Mouse (Mus musculus) CH12.LX (cell line): ENCODE data around the gene Syncrip. TPM values are rescaled to one million over a fixed set of nuclear protein-coding genes. Genes with fewer than 3 reads are reported as not detected.

Experiments
- DNase-seq: peaks from one replicate; pipeline ENCODE4 v3.0.0-alpha.2; 2013; ENCODE audit errors: extremely low read depth
- H3K27ac ChIP-seq: 2 replicates; pipeline ENCODE4 v1.5.1; 2012; ENCODE audit warnings: low read depth, mild to moderate bottlenecking, control low read depth, moderate library complexity; ENCODE audit not compliant: insufficient read depth
- H3K27me3 ChIP-seq: replicated peaks from 2 replicates; pipeline ENCODE3; 2012; ENCODE audit warnings: inconsistent platforms
- H3K36me3 ChIP-seq, 2 experiments: replicated peaks in 1 of 2; 2 replicates each; pipeline versions ENCODE3 to v1.6.1; 2012; ENCODE audit warnings: inconsistent platforms in 1 of 2, low read length in 1 of 2, mild to moderate bottlenecking in 1 of 2, mixed read lengths in 1 of 2, moderate library complexity in 1 of 2; ENCODE audit not compliant: control insufficient read depth in 1 of 2, insufficient read depth in 1 of 2
- H3K4me1 ChIP-seq, 2 experiments: 2 replicates each; pipeline ENCODE4 v1.6.1; 2012; ENCODE audit warnings: inconsistent platforms in 1 of 2, moderate library complexity in 1 of 2; ENCODE audit not compliant: insufficient read depth in 2 of 2, control insufficient read depth in 1 of 2
- H3K4me2 ChIP-seq: 2 replicates; pipeline ENCODE4 v1.6.1; 2012; ENCODE audit warnings: low read depth, mild to moderate bottlenecking, control low read depth; ENCODE audit not compliant: poor library complexity, insufficient read depth, severe bottlenecking
- H3K4me3 ChIP-seq, 3 experiments: fragments of 150-350 bp in 1 of 3; sonication (generic) in 1 of 3; replicated peaks in 1 of 3; 2 replicates each; pipeline versions ENCODE3 to v1.5.1; 2011 to 2012; ENCODE audit warnings: low read depth in 2 of 3, low read length in 2 of 3, mild to moderate bottlenecking in 2 of 3, moderate library complexity in 2 of 3, control low read depth in 1 of 3, improper control_type of control experiment in 1 of 3, inconsistent platforms in 1 of 3, mixed read lengths in 1 of 3; ENCODE audit not compliant: poor library complexity in 1 of 3
- H3K79me2 ChIP-seq: replicated peaks from 2 replicates; pipeline ENCODE4 v1.6.1; 2012; ENCODE audit warnings: mild to moderate bottlenecking, moderate library complexity; ENCODE audit not compliant: control insufficient read depth, poor library complexity, insufficient read depth, severe bottlenecking; ENCODE audit errors: extremely low read depth
- H3K9ac ChIP-seq: 2 replicates; pipeline ENCODE4 v1.6.1; 2012; ENCODE audit warnings: low read depth, mild to moderate bottlenecking, control low read depth, moderate library complexity; ENCODE audit not compliant: insufficient read depth
- H3K9me3 ChIP-seq: replicated peaks from 2 replicates; pipeline ENCODE3; 2012; ENCODE audit warnings: low read length, inconsistent platforms, mixed read lengths
- CHD1 ChIP-seq: IDR thresholded peaks from 2 replicates; pipeline ENCODE4 v1.6.1; 2012; ENCODE audit warnings: low read depth, low read length, improper control_type of control experiment, inconsistent platforms
- CHD2 ChIP-seq: IDR thresholded peaks from 2 replicates; pipeline ENCODE4 v1.6.1; 2011; ENCODE audit warnings: low read length, improper control_type of control experiment
- E2F4 ChIP-seq: IDR thresholded peaks from 2 replicates; pipeline ENCODE4 v1.6.1; 2011; ENCODE audit warnings: low read depth, low read length, improper control_type of control experiment; ENCODE audit not compliant: insufficient replicate concordance
- ELF1 ChIP-seq: IDR thresholded peaks from 2 replicates; pipeline ENCODE4 v1.6.1; 2014; ENCODE audit warnings: low read depth, mild to moderate bottlenecking, inconsistent platforms, low read length, improper control_type of control experiment
- EP300 ChIP-seq: IDR thresholded peaks from 2 replicates; pipeline ENCODE4 v1.6.1; 2011; ENCODE audit warnings: low read length, improper control_type of control experiment
- ETS1 ChIP-seq: conservative IDR thresholded peaks from 2 replicates; pipeline ENCODE4 v1.6.1; 2012; ENCODE audit warnings: low read depth, mild to moderate bottlenecking, inconsistent platforms, low read length, improper control_type of control experiment, moderate library complexity
- GABPA ChIP-seq: IDR thresholded peaks from 2 replicates; pipeline ENCODE4 v1.6.1; 2012; ENCODE audit warnings: low read depth, low read length, improper control_type of control experiment, inconsistent platforms; ENCODE audit not compliant: insufficient replicate concordance
- HCFC1 ChIP-seq: IDR thresholded peaks from 2 replicates; pipeline ENCODE4 v1.6.1; 2012; ENCODE audit warnings: low read depth, mild to moderate bottlenecking, inconsistent platforms, low read length, improper control_type of control experiment
- IRF4 ChIP-seq: IDR thresholded peaks from 2 replicates; pipeline ENCODE4 v1.6.1; 2014; ENCODE audit warnings: low read depth, mild to moderate bottlenecking, inconsistent platforms, low read length, improper control_type of control experiment
- JUN ChIP-seq: IDR thresholded peaks from 2 replicates; pipeline ENCODE4 v1.6.1; 2011; ENCODE audit warnings: low read depth, mild to moderate bottlenecking, low read length, improper control_type of control experiment, moderate library complexity; ENCODE audit not compliant: insufficient read depth
- JUND ChIP-seq: conservative IDR thresholded peaks from 2 replicates; pipeline ENCODE4 v1.6.1; 2011; ENCODE audit warnings: low read depth, low read length, improper control_type of control experiment
- MAFK ChIP-seq: IDR thresholded peaks from 2 replicates; pipeline ENCODE4 v1.6.1; 2011; ENCODE audit warnings: low read length, improper control_type of control experiment; ENCODE audit not compliant: insufficient replicate concordance
- MAZ ChIP-seq: IDR thresholded peaks from 2 replicates; pipeline ENCODE4 v1.6.1; 2012; ENCODE audit warnings: low read depth, mild to moderate bottlenecking, inconsistent platforms, low read length, improper control_type of control experiment, moderate library complexity
- MEF2A ChIP-seq: IDR thresholded peaks from 2 replicates; pipeline ENCODE4 v1.6.1; 2014; ENCODE audit warnings: low read depth, mild to moderate bottlenecking, inconsistent platforms, low read length, improper control_type of control experiment, borderline replicate concordance
- MXI1 ChIP-seq: IDR thresholded peaks from 2 replicates; pipeline ENCODE4 v1.6.1; 2011; ENCODE audit warnings: mild to moderate bottlenecking, low read depth, low read length, improper control_type of control experiment
- MYC ChIP-seq: IDR thresholded peaks from 2 replicates; pipeline ENCODE4 v1.6.1; 2011; ENCODE audit warnings: low read depth, mild to moderate bottlenecking, improper control_type of control experiment, low read length
- NELFE ChIP-seq: IDR thresholded peaks from 2 replicates; pipeline ENCODE4 v1.6.1; 2011; ENCODE audit warnings: low read depth, low read length, improper control_type of control experiment
- NRF1 ChIP-seq: IDR thresholded peaks from 2 replicates; pipeline ENCODE4 v1.6.1; 2014; ENCODE audit warnings: low read depth, mild to moderate bottlenecking, inconsistent platforms, low read length, improper control_type of control experiment, moderate library complexity
- PAX5 ChIP-seq: IDR thresholded peaks from 2 replicates; pipeline ENCODE4 v1.6.1; 2012; ENCODE audit warnings: low read length, inconsistent platforms, mixed read lengths
- POLR2AphosphoS2 ChIP-seq: IDR thresholded peaks from 2 replicates; pipeline ENCODE4 v1.6.1; 2011; ENCODE audit warnings: low read depth, low read length, improper control_type of control experiment
- SIN3A ChIP-seq: IDR thresholded peaks from 2 replicates; pipeline ENCODE4 v1.6.1; 2012; ENCODE audit warnings: low read length, improper control_type of control experiment, inconsistent platforms
- SMC3 ChIP-seq: IDR thresholded peaks from 2 replicates; pipeline ENCODE4 v1.6.1; 2011; ENCODE audit warnings: low read depth, low read length, improper control_type of control experiment
- TBP ChIP-seq: conservative IDR thresholded peaks from 2 replicates; pipeline ENCODE4 v1.6.1; 2011; ENCODE audit warnings: low read depth, low read length, improper control_type of control experiment
- TCF12 ChIP-seq: IDR thresholded peaks from 2 replicates; pipeline ENCODE4 v1.6.1; 2014; ENCODE audit warnings: low read depth, mild to moderate bottlenecking, inconsistent platforms, low read length, improper control_type of control experiment
- UBTF ChIP-seq: IDR thresholded peaks from 2 replicates; pipeline ENCODE4 v1.6.1; 2012; ENCODE audit warnings: low read depth, mild to moderate bottlenecking, inconsistent platforms, low read length, improper control_type of control experiment, moderate library complexity
- USF1 ChIP-seq: IDR thresholded peaks from 2 replicates; pipeline ENCODE4 v1.6.1; 2014; ENCODE audit warnings: low read depth, mild to moderate bottlenecking, inconsistent platforms, low read length, improper control_type of control experiment
- ZC3H11A ChIP-seq: IDR thresholded peaks from 2 replicates; pipeline ENCODE4 v1.6.1; 2012; ENCODE audit warnings: low read depth, mild to moderate bottlenecking, inconsistent platforms, low read length, improper control_type of control experiment
- ZKSCAN1 ChIP-seq: IDR thresholded peaks from 2 replicates; pipeline ENCODE4 v1.6.1; 2012; ENCODE audit warnings: low read depth, inconsistent platforms, low read length, improper control_type of control experiment, borderline replicate concordance
- ZNF384 ChIP-seq: IDR thresholded peaks from 2 replicates; pipeline ENCODE4 v1.6.1; 2012; ENCODE audit warnings: low read depth, low read length, improper control_type of control experiment, inconsistent platforms
- dilution Hi-C: fragments of 300-500 bp; cut with MboI; formaldehyde crosslinking; loops from 2 replicates; pipeline ENCODE4 v1.14.3; 2020; ENCODE audit warnings: low sequenced_read_pairs; ENCODE audit not compliant: extremely low pct_unique_long_range_greater_than_20kb, extremely low pct_ligation_motif_present
- in situ Hi-C: fragments of 300-500 bp; cut with MboI; formaldehyde crosslinking; loops from 3 replicates; pipeline ENCODE4 v1.14.3; 2019; ENCODE audit warnings: low sequenced_read_pairs, low pct_ligation_motif_present, low pct_unique_long_range_greater_than_20kb, mixed read lengths
- polyA plus RNA-seq: library from polyadenylated mRNA; unstranded; fragments of >175 nt; gene quantifications from 2 replicates; pipeline ENCODE4 v1.2.1, GENCODE M21; 2012; ENCODE audit warnings: low read depth; ENCODE audit not compliant: insufficient read length
- total RNA-seq, 2 experiments: library from RNA; depleted of rRNA; stranded (reverse); fragments of 300-350 nt in 1 of 2; fragments of >200 nt in 1 of 2; gene quantifications; 2 replicates each; pipeline ENCODE4 v1.2.3; 2012 to 2014

Gene Syncrip
- total and polyA plus RNA-seq, 3 experiments: 102 to 227 (median 213) TPM

DNA sequence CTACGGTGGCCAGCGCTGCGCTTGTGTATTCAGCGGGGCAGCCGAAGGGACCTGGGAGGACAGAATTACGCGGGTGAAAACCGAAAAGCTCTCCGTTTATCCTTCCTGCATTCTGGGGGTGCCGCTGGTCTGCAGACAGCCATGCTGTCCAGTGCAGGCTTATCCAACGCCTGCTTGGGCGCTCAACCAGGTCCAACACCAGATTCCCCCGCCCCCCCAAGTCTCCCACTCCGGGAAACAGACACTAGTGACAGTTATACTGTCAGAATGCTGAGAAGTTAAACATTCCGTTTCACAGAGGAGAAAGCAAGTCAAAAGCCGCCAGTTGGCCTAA is 40.9 kb upstream of the Syncrip start:
- no peaks in the 10 kb centered on the region for H3K9me3 ChIP-seq
- H3K4me1 ChIP-seq: peaks cover 4 to 24% of the 10 kb centered on the region in 2 experiments; a peak in 3 of 4 replicates
- TF ChIP-seq JUN (no peak), POLR2AphosphoS2 (no peak), PAX5 (no peak), UBTF (0 out of 2 replicates have a peak, but pooled peaks have one; percentile 4), HCFC1 (0 out of 2 replicates have a peak, but pooled peaks have one; percentile 5), EP300 (no peak)
- peak overlapping the region; percentile 64; the same call in 1 of the 2 replicates for H3K9ac ChIP-seq
- H3K27me3 ChIP-seq: no peaks in the 10 kb centered on the region
- H3K79me2 ChIP-seq: peaks cover 17% of the 10 kb centered on the region
- peaks cover 6 to 22% of the 10 kb centered on the region in 2 experiments for H3K36me3 ChIP-seq
- peak overlapping the region; percentile 27 for H3K27ac ChIP-seq
- dilution Hi-C loops: no loop called here
- DNase-seq: no peak
- H3K4me3 ChIP-seq: peak overlapping the region; percentile 50 to 88 (median 57)
- in situ Hi-C loops: loop anchor here (5.0 kb wide), 1 partner anchor 41 kb away; the partner anchor contains the start of gene Syncrip
- peak overlapping the region; percentile 66 for H3K4me2 ChIP-seq

DNA sequence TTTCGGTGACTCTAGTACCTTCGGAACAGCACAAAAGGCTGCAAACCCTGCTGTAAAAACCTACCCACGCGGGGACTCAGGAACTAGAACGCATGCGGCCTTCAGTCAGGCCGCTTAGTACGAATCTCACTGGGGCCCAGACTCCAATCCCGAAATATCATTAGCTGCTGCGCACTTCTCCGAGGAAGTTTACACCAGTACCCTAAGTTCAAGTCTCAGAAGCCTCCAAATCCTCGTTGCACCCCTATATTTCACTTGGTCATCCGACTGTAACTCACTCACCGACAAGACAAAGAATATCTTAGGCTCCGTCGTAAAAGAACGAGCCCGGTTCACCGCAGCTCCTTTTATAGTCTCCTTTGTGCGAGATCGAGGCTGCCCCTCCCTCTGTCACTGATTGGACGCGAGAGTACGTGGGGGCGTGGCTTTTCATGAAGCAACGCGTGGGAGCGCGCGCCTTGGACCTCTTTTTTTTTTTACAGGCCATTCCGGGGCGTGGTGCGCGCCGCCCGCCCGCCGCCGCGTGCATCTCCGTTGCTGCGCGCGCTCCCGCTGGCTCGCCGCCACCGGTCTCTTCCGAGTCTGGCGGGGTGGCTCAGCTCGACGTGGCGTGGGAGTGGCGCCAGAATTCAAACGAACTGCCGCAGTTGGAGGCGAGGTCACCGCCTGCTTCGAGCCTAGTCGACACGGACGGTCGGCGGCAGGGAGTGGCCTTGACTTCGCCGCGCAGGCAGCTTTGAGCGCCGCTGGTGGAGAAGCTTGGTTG is 40.4 kb upstream of the Syncrip start:
- in situ Hi-C loops: loop anchor here (5.0 kb wide), 1 partner anchor 40 kb away; the partner anchor contains the start of gene Syncrip
- H3K4me3 ChIP-seq: peak overlapping the region; percentile 72 to 88 (median 80)
- DNase-seq: peak; percentile 97
- peak; percentile 98 for TF ChIP-seq TBP
- no peak; the same call in none of the 2 replicates for TF ChIP-seq SIN3A
- TF ChIP-seq NRF1: peak; percentile 59
- TF ChIP-seq ETS1: no peak
- TF ChIP-seq ZKSCAN1: no peak
- peak; percentile 99; the same call in 1 of the 2 replicates for TF ChIP-seq POLR2AphosphoS2
- TF ChIP-seq MAFK: no peak
- peak; percentile 88 for TF ChIP-seq MXI1
- peak; percentile 84 for TF ChIP-seq UBTF
- TF ChIP-seq MAZ: no peak
- TF ChIP-seq HCFC1: peak; percentile 67
- no peak for TF ChIP-seq USF1
- no peak for TF ChIP-seq GABPA
- TF ChIP-seq IRF4: peak; percentile 51; the same call in 1 of the 2 replicates
- TF ChIP-seq TCF12: peak; percentile 65
- TF ChIP-seq SMC3: 0 out of 2 replicates have a peak, but pooled peaks have one; percentile 10
- peak; percentile 18; the same call in 1 of the 2 replicates for TF ChIP-seq MEF2A
- TF ChIP-seq ZNF384: peak; percentile 97
- no peak for TF ChIP-seq ZC3H11A
- peak; percentile 71 for TF ChIP-seq ELF1
- TF ChIP-seq CHD2: peak; percentile 56; the same call in 1 of the 2 replicates
- TF ChIP-seq EP300: no peak
- TF ChIP-seq E2F4: 0 out of 2 replicates have a peak, but pooled peaks have one; percentile 8
- no peak for TF ChIP-seq JUND
- 0 out of 2 replicates have a peak, but pooled peaks have one; percentile 22 for TF ChIP-seq CHD1
- peak; percentile 64 for TF ChIP-seq MYC
- TF ChIP-seq NELFE: peak; percentile 100

More for the DNA sequence above, 40.4 kb upstream of the Syncrip start:
- H3K9me3 ChIP-seq: no peaks in the 10 kb centered on the region
- peak overlapping the region; percentile 66; the same call in 1 of the 2 replicates for H3K4me2 ChIP-seq
- H3K27me3 ChIP-seq: no peaks in the 10 kb centered on the region
- dilution Hi-C loops: no loop called here
- H3K27ac ChIP-seq: peak overlapping the region; percentile 27
- H3K9ac ChIP-seq: peak overlapping the region; percentile 90
- H3K79me2 ChIP-seq: peaks cover 17% of the 10 kb centered on the region
- H3K36me3 ChIP-seq: peaks cover 6 to 22% of the 10 kb centered on the region in 2 experiments
- peaks cover 4 to 24% of the 10 kb centered on the region in 2 experiments; a peak in 3 of 4 replicates for H3K4me1 ChIP-seq
